Mouse (Mus musculus): Measurements from ENCODE around the gene Timm50.

DNA sequence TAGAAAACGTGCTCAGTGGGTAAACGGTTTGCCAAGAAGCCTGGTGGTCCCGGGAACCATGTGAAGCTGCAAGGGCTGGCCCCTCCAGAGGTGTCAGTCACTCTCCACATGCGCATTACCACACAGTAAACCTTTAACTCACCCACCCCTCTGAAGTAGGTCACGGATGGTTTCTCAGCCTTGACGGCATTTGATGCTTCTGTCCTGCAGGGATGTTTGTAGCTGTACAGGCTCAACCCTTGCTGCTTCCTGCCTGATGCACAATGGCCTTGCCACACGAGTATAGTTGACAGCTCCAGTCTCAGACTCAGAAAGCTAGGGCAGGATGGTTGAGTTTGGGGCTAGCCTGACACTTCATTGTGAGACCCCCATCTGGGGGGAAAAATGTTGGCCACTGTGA, 31.2 kb downstream of the Timm50 start:
- no peak for TF ChIP-seq CTCF (IDR thresholded peaks at IDR 0.05; ENCODE audit: insufficient read depth, low read depth, low read length)
- no peak for TF ChIP-seq POLR2A (IDR thresholded peaks at IDR 0.05; ENCODE audit: insufficient read depth, low read depth, low read length)

Measured in olfactory bulb, adult 2 months (tissue).